In genomic region chr16:50542554-50543333, GRCm38 (mm10) we compare ENCODE assay signal across 9 mouse cellular contexts. TPM values are rescaled to one million over a fixed set of nuclear protein-coding genes. Genes with fewer than 3 reads are reported as not detected.
A peak's percentile ranks its signal among the peaks of the same experiment; 100 is the strongest.
DNase-seq lines count a peak whose midpoint lies in the region; ATAC-seq lines count a peak whose summit lies in the region.
"Had no signal": no experiment of that assay in that cellular context is flagged by ENCODE, and none has a peak within 500 bp of the region (broad histone marks: within the 10 kb centered on the region; RNA-seq: fewer than 3 reads in every experiment).

No protein-coding gene starts in this region.

- no peaks in the 10 kb centered on the region for H3K9me3 ChIP-seq in hindbrain, embryonic 10.5 days
- H3K9me3 ChIP-seq in hindbrain, embryonic 13.5 days = no peaks in the 10 kb centered on the region
- H3K9me3 ChIP-seq in midbrain, embryonic 15.5 days = no peaks in the 10 kb centered on the region
- no peaks in the 10 kb centered on the region for H3K9me3 ChIP-seq in midbrain, embryonic 13.5 days
- H3K9me3 ChIP-seq in embryonic facial prominence, embryonic 11.5 days (replicated peaks; ENCODE audit: control insufficient read depth, low read length) = no peaks in the 10 kb centered on the region

- H3K27me3 ChIP-seq in hindbrain, embryonic 10.5 days (ENCODE audit: insufficient read depth, poor library complexity, severe bottlenecking) = no peaks in the 10 kb centered on the region
- H3K27me3 ChIP-seq in hindbrain, embryonic 13.5 days = no peaks in the 10 kb centered on the region
- H3K27me3 ChIP-seq in midbrain, embryonic 15.5 days (replicated peaks) = no peaks in the 10 kb centered on the region
- no peaks in the 10 kb centered on the region for H3K27me3 ChIP-seq in midbrain, embryonic 13.5 days
- H3K27me3 ChIP-seq in embryonic facial prominence, embryonic 11.5 days (ENCODE audit: control insufficient read depth, insufficient read depth, low read length) = no peaks in the 10 kb centered on the region

- no peak overlapping the region for H3K9ac ChIP-seq in hindbrain, embryonic 13.5 days
- H3K9ac ChIP-seq in midbrain, embryonic 15.5 days = no peak overlapping the region
- no peak overlapping the region for H3K9ac ChIP-seq in midbrain, embryonic 13.5 days (replicated peaks)
- H3K9ac ChIP-seq in embryonic facial prominence, embryonic 11.5 days (replicated peaks; ENCODE audit: low read length) = no peak overlapping the region

- no peaks in the 10 kb centered on the region for H3K4me1 ChIP-seq in hindbrain, embryonic 10.5 days (replicated peaks)
- H3K4me1 ChIP-seq in hindbrain, embryonic 13.5 days (replicated peaks) = no peaks in the 10 kb centered on the region
- H3K4me1 ChIP-seq in midbrain, embryonic 15.5 days = no peaks in the 10 kb centered on the region
- no peaks in the 10 kb centered on the region for H3K4me1 ChIP-seq in midbrain, embryonic 13.5 days (replicated peaks)
- no peaks in the 10 kb centered on the region for H3K4me1 ChIP-seq in embryonic facial prominence, embryonic 11.5 days (ENCODE audit: control insufficient read depth, insufficient read depth, low read length)

- H3K27ac ChIP-seq in hindbrain, embryonic 10.5 days = no peak overlapping the region
- H3K27ac ChIP-seq in hindbrain, embryonic 13.5 days = no peak overlapping the region
- H3K27ac ChIP-seq in midbrain, embryonic 15.5 days = no peak overlapping the region
- no peak overlapping the region for H3K27ac ChIP-seq in midbrain, embryonic 13.5 days
- H3K27ac ChIP-seq in embryonic facial prominence, embryonic 11.5 days (replicated peaks; ENCODE audit: low read depth, low read length) = no peak overlapping the region

- no peak for ATAC-seq in hindbrain, embryonic 13.5 days (ENCODE audit: low FRiP score)
- ATAC-seq in midbrain, embryonic 15.5 days (replicated peaks) = peak; percentile 90
- ATAC-seq in midbrain, embryonic 13.5 days = no peak
- no peak for ATAC-seq in embryonic facial prominence, embryonic 11.5 days (replicated peaks; ENCODE audit: insufficient number of reproducible peaks, low FRiP score, low TSS enrichment, low read depth)

- no peak overlapping the region for H3K4me3 ChIP-seq in hindbrain, embryonic 10.5 days
- H3K4me3 ChIP-seq in hindbrain, embryonic 13.5 days = no peak overlapping the region
- H3K4me3 ChIP-seq in midbrain, embryonic 15.5 days = no peak overlapping the region
- H3K4me3 ChIP-seq in midbrain, embryonic 13.5 days (replicated peaks) = no peak overlapping the region
- H3K4me3 ChIP-seq in embryonic facial prominence, embryonic 11.5 days (ENCODE audit: low read depth, low read length) = no peak overlapping the region

- peak; percentile 8 for DNase-seq in hindbrain, embryonic 10.5 days (ENCODE audit: low spot score)
- DNase-seq in embryonic facial prominence, embryonic 11.5 days (ENCODE audit: low spot score) = peak; percentile 35
- DNase-seq in retina, postnatal 1 day = peak; percentile 19
- no peak for DNase-seq in ovary, postnatal 14 days (ENCODE audit: low spot score)
- DNase-seq in ovary, adult 18-20 months (ENCODE audit: low spot score) = no peak

- no peak overlapping the region for H3K4me2 ChIP-seq in hindbrain, embryonic 13.5 days
- H3K4me2 ChIP-seq in midbrain, embryonic 15.5 days = no peak overlapping the region
- H3K4me2 ChIP-seq in midbrain, embryonic 13.5 days (replicated peaks) = no peak overlapping the region
- no peak overlapping the region for H3K4me2 ChIP-seq in embryonic facial prominence, embryonic 11.5 days (ENCODE audit: low read depth, low read length)

- 72% methylated on average over 5 of the region's 5 CpGs for WGBS in hindbrain, embryonic 10.5 days
- 72% methylated on average over 5 of the region's 5 CpGs for WGBS in hindbrain, embryonic 13.5 days
- WGBS in midbrain, embryonic 15.5 days = 73% methylated on average over 5 of the region's 5 CpGs
- 77% methylated on average over 5 of the region's 5 CpGs for WGBS in midbrain, embryonic 13.5 days
- WGBS in embryonic facial prominence, embryonic 11.5 days = 66% methylated on average over 5 of the region's 5 CpGs

- H3K36me3 ChIP-seq in hindbrain, embryonic 10.5 days = no peaks in the 10 kb centered on the region
- H3K36me3 ChIP-seq in hindbrain, embryonic 13.5 days = no peaks in the 10 kb centered on the region
- H3K36me3 ChIP-seq in midbrain, embryonic 15.5 days (replicated peaks) = no peaks in the 10 kb centered on the region
- no peaks in the 10 kb centered on the region for H3K36me3 ChIP-seq in midbrain, embryonic 13.5 days
- H3K36me3 ChIP-seq in embryonic facial prominence, embryonic 11.5 days (replicated peaks; ENCODE audit: control insufficient read depth, insufficient read depth, low read depth, low read length) = no peaks in the 10 kb centered on the region

RNA-seq across cellular contexts. Expression of gene Ccdc54, which starts 48.2 kb away (rescaled TPM):
- polyA plus RNA-seq in hindbrain, embryonic 10.5 days (2016; fragmentation: Nextera tagmentation; extraction: Ambion mirVana) = not detected in 2 replicates
- polyA plus RNA-seq in hindbrain, embryonic 13.5 days (2015; fragmentation: Nextera tagmentation; extraction: Ambion mirVana) = not detected in 2 replicates
- polyA plus RNA-seq in midbrain, embryonic 15.5 days (2015; fragmentation: Nextera tagmentation; extraction: Ambion mirVana) = not detected in 2 replicates
- not detected in 2 replicates for polyA plus RNA-seq in midbrain, embryonic 13.5 days (2015; fragmentation: Nextera tagmentation; extraction: Ambion mirVana)
- polyA plus RNA-seq in embryonic facial prominence, embryonic 11.5 days (2014; fragmentation: Nextera tagmentation; extraction: Ambion mirVana) = not detected in 2 replicates
- polyA plus RNA-seq: spleen, adult 2 months had no signal

Comparison
In these comparisons a context has a peak if more than half of its experiments do, and no peak if none do; other contexts are left out.
1. DNase-seq: peak in hindbrain, embryonic 10.5 days (single experiment), embryonic facial prominence, embryonic 11.5 days (single experiment) and retina, postnatal 1 day (single experiment); none in ovary, postnatal 14 days (single experiment) and ovary, adult 18-20 months (single experiment).